Mouse (Mus musculus): ENCODE measurements at regions not wholly inside any gene's neighbourhood (a gene's known extent, or its start where the extent isn't known, plus 50 kb on each side); places are given as distances from the start of the nearest gene placed in this dataset.

- H3K27ac ChIP-seq (ENCODE audit: insufficient read depth, low read length): no peak overlapping the region
- H3K27me3 ChIP-seq (ENCODE audit: control insufficient read depth, insufficient read depth, low read length, poor library complexity, severe bottlenecking): no peaks in the 10 kb centered on the region
- no peaks in the 10 kb centered on the region for H3K9me3 ChIP-seq (replicated peaks; ENCODE audit: control insufficient read depth, insufficient read depth, low read length, poor library complexity, severe bottlenecking)
- H3K36me3 ChIP-seq (ENCODE audit: control insufficient read depth, insufficient read depth, low read length, poor library complexity, severe bottlenecking): no peaks in the 10 kb centered on the region
- H3K9ac ChIP-seq (ENCODE audit: low read depth, poor library complexity, severe bottlenecking): no peak overlapping the region
- no peak for TF ChIP-seq EP300 (IDR thresholded peaks at IDR 0.05; ENCODE audit: insufficient read depth, low read depth, low read length)
- TF ChIP-seq POLR2A (IDR thresholded peaks at IDR 0.05; ENCODE audit: insufficient read depth, low read length): no peak
- TF ChIP-seq CTCF (IDR thresholded peaks at IDR 0.05; ENCODE audit: low read depth, low read length): no peak
- no peak overlapping the region for H3K4me3 ChIP-seq (ENCODE audit: low read depth, low read length)
- H3K4me1 ChIP-seq (ENCODE audit: control insufficient read depth, insufficient read depth, low read length): no peaks in the 10 kb centered on the region
These were observed 144.8 kb upstream of the Zeb2 start for GRCm38 (mm10) chr2:45261949-45262348.

- H3K4me1 ChIP-seq (ENCODE audit: control insufficient read depth, insufficient read depth, low read length): no peaks in the 10 kb centered on the region
- no peaks in the 10 kb centered on the region for H3K9me3 ChIP-seq (replicated peaks; ENCODE audit: control insufficient read depth, insufficient read depth, low read length, poor library complexity, severe bottlenecking)
- H3K4me3 ChIP-seq (ENCODE audit: low read depth, low read length): no peak overlapping the region
- TF ChIP-seq CTCF (IDR thresholded peaks at IDR 0.05; ENCODE audit: low read depth, low read length): no peak
- no peak for TF ChIP-seq POLR2A (IDR thresholded peaks at IDR 0.05; ENCODE audit: insufficient read depth, low read length)
- TF ChIP-seq EP300 (IDR thresholded peaks at IDR 0.05; ENCODE audit: insufficient read depth, low read depth, low read length): no peak
- no peaks in the 10 kb centered on the region for H3K27me3 ChIP-seq (ENCODE audit: control insufficient read depth, insufficient read depth, low read length, poor library complexity, severe bottlenecking)
- no peak overlapping the region for H3K9ac ChIP-seq (ENCODE audit: low read depth, poor library complexity, severe bottlenecking)
- no peaks in the 10 kb centered on the region for H3K36me3 ChIP-seq (ENCODE audit: control insufficient read depth, insufficient read depth, low read length, poor library complexity, severe bottlenecking)
- H3K27ac ChIP-seq (ENCODE audit: insufficient read depth, low read length): no peak overlapping the region
These were observed 141.7 kb upstream of the Zeb2 start for GRCm38 (mm10) chr2:45258897-45259296.

GRCm38 (mm10) chr2:45256373-45256772 lies 139.2 kb upstream of the Zeb2 start:
- Histone ChIP-seq H3K9me3 (replicated peaks; ENCODE audit: control insufficient read depth, insufficient read depth, low read length, poor library complexity, severe bottlenecking) (no peaks in the 10 kb centered on the region), H3K27ac (ENCODE audit: insufficient read depth, low read length) (no peak overlapping the region), H3K9ac (ENCODE audit: low read depth, poor library complexity, severe bottlenecking) (no peak overlapping the region), H3K4me3 (ENCODE audit: low read depth, low read length) (no peak overlapping the region), H3K4me1 (ENCODE audit: control insufficient read depth, insufficient read depth, low read length) (no peaks in the 10 kb centered on the region), H3K36me3 (ENCODE audit: control insufficient read depth, insufficient read depth, low read length, poor library complexity, severe bottlenecking) (no peaks in the 10 kb centered on the region), H3K27me3 (ENCODE audit: control insufficient read depth, insufficient read depth, low read length, poor library complexity, severe bottlenecking) (no peaks in the 10 kb centered on the region; the same call in 1 of the 2 replicates)
- TF ChIP-seq EP300 (IDR thresholded peaks at IDR 0.05; ENCODE audit: insufficient read depth, low read depth, low read length): no peak
- no peak for TF ChIP-seq POLR2A (IDR thresholded peaks at IDR 0.05; ENCODE audit: insufficient read depth, low read length)
- TF ChIP-seq CTCF (IDR thresholded peaks at IDR 0.05; ENCODE audit: low read depth, low read length): no peak

GRCm38 (mm10) chr2:45253936-45254335 lies 136.7 kb upstream of the Zeb2 start:
- H3K9me3 ChIP-seq (replicated peaks; ENCODE audit: control insufficient read depth, insufficient read depth, low read length, poor library complexity, severe bottlenecking): no peaks in the 10 kb centered on the region
- H3K27ac ChIP-seq (ENCODE audit: insufficient read depth, low read length): no peak overlapping the region
- no peaks in the 10 kb centered on the region for H3K36me3 ChIP-seq (ENCODE audit: control insufficient read depth, insufficient read depth, low read length, poor library complexity, severe bottlenecking)
- no peak overlapping the region for H3K4me3 ChIP-seq (ENCODE audit: low read depth, low read length)
- H3K27me3 ChIP-seq (ENCODE audit: control insufficient read depth, insufficient read depth, low read length, poor library complexity, severe bottlenecking): no peaks in the 10 kb centered on the region; the same call in 1 of the 2 replicates
- H3K9ac ChIP-seq (ENCODE audit: low read depth, poor library complexity, severe bottlenecking): no peak overlapping the region
- TF ChIP-seq POLR2A (IDR thresholded peaks at IDR 0.05; ENCODE audit: insufficient read depth, low read length) (no peak), EP300 (IDR thresholded peaks at IDR 0.05; ENCODE audit: insufficient read depth, low read depth, low read length) (no peak), CTCF (IDR thresholded peaks at IDR 0.05; ENCODE audit: low read depth, low read length) (no peak)
- H3K4me1 ChIP-seq (ENCODE audit: control insufficient read depth, insufficient read depth, low read length): no peaks in the 10 kb centered on the region

GRCm38 (mm10) chr2:45252321-45252720 lies 135.1 kb upstream of the Zeb2 start:
- Histone ChIP-seq H3K9ac (ENCODE audit: low read depth, poor library complexity, severe bottlenecking) (no peak overlapping the region), H3K27ac (ENCODE audit: insufficient read depth, low read length) (no peak overlapping the region), H3K9me3 (replicated peaks; ENCODE audit: control insufficient read depth, insufficient read depth, low read length, poor library complexity, severe bottlenecking) (no peaks in the 10 kb centered on the region), H3K4me1 (ENCODE audit: control insufficient read depth, insufficient read depth, low read length) (no peaks in the 10 kb centered on the region), H3K36me3 (ENCODE audit: control insufficient read depth, insufficient read depth, low read length, poor library complexity, severe bottlenecking) (no peaks in the 10 kb centered on the region), H3K4me3 (ENCODE audit: low read depth, low read length) (no peak overlapping the region), H3K27me3 (ENCODE audit: control insufficient read depth, insufficient read depth, low read length, poor library complexity, severe bottlenecking) (no peaks in the 10 kb centered on the region; the same call in 1 of the 2 replicates)
- TF ChIP-seq POLR2A (IDR thresholded peaks at IDR 0.05; ENCODE audit: insufficient read depth, low read length) (no peak), CTCF (IDR thresholded peaks at IDR 0.05; ENCODE audit: low read depth, low read length) (no peak), EP300 (IDR thresholded peaks at IDR 0.05; ENCODE audit: insufficient read depth, low read depth, low read length) (no peak)

- no peaks in the 10 kb centered on the region for H3K4me1 ChIP-seq (ENCODE audit: control insufficient read depth, insufficient read depth, low read length)
These were observed 132.5 kb upstream of the Zeb2 start for GRCm38 (mm10) chr2:45249658-45250057.

More at GRCm38 (mm10) chr2:45249658-45250057, 132.5 kb upstream of the Zeb2 start:
- Histone ChIP-seq H3K9me3 (replicated peaks; ENCODE audit: control insufficient read depth, insufficient read depth, low read length, poor library complexity, severe bottlenecking) (no peaks in the 10 kb centered on the region), H3K4me3 (ENCODE audit: low read depth, low read length) (no peak overlapping the region), H3K27me3 (ENCODE audit: control insufficient read depth, insufficient read depth, low read length, poor library complexity, severe bottlenecking) (no peaks in the 10 kb centered on the region; the same call in 1 of the 2 replicates), H3K27ac (ENCODE audit: insufficient read depth, low read length) (no peak overlapping the region), H3K36me3 (ENCODE audit: control insufficient read depth, insufficient read depth, low read length, poor library complexity, severe bottlenecking) (no peaks in the 10 kb centered on the region), H3K9ac (ENCODE audit: low read depth, poor library complexity, severe bottlenecking) (no peak overlapping the region)
- TF ChIP-seq POLR2A (IDR thresholded peaks at IDR 0.05; ENCODE audit: insufficient read depth, low read length): no peak
- no peak for TF ChIP-seq CTCF (IDR thresholded peaks at IDR 0.05; ENCODE audit: low read depth, low read length)
- no peak for TF ChIP-seq EP300 (IDR thresholded peaks at IDR 0.05; ENCODE audit: insufficient read depth, low read depth, low read length)
